Mouse (Mus musculus) small intestine, adult 2 months (tissue): ENCODE measurements around the gene Evi5. TPM values are rescaled to one million over a fixed set of nuclear protein-coding genes. Genes with fewer than 3 reads are reported as not detected.

Experiments
- H3K27ac ChIP-seq: fragments of 200-500 bp; 2 replicates; pipeline ENCODE4 v1.5.1; 2012; ENCODE audit warnings: low read depth, low read length, control low read depth, inconsistent platforms; ENCODE audit not compliant: insufficient read depth
- H3K27me3 ChIP-seq: fragments of 200-500 bp; 2 replicates; pipeline ENCODE4 v1.6.1; 2012; ENCODE audit warnings: mild to moderate bottlenecking, moderate library complexity, low read length, inconsistent platforms; ENCODE audit not compliant: control insufficient read depth, insufficient read depth
- H3K36me3 ChIP-seq: fragments of 200-500 bp; 2 replicates; pipeline ENCODE4 v1.6.1; 2012; ENCODE audit warnings: mild to moderate bottlenecking, low read length, control low read depth, inconsistent platforms; ENCODE audit not compliant: control insufficient read depth, insufficient read depth
- H3K4me1 ChIP-seq: fragments of 200-500 bp; 2 replicates; pipeline ENCODE4 v1.6.1; 2012; ENCODE audit warnings: low read length, inconsistent platforms, mixed read lengths; ENCODE audit not compliant: control insufficient read depth, insufficient read depth, insufficient read length
- H3K4me3 ChIP-seq: fragments of 200-500 bp; 2 replicates; pipeline ENCODE4 v1.5.1; 2012; ENCODE audit warnings: low read depth, mild to moderate bottlenecking, control low read depth, inconsistent platforms, low read length, moderate library complexity
- CTCF ChIP-seq: fragments of 200-500 bp; IDR thresholded peaks from 2 replicates; pipeline ENCODE4 v1.5.1; 2012; ENCODE audit warnings: low read depth, mild to moderate bottlenecking, control low read depth, inconsistent platforms, low read length, moderate library complexity, mixed read lengths; ENCODE audit not compliant: insufficient replicate concordance, insufficient read length; ENCODE audit errors: extremely low read depth
- POLR2A ChIP-seq: fragments of 200-500 bp; IDR thresholded peaks from 2 replicates; pipeline ENCODE4 v1.6.1; 2012; ENCODE audit warnings: low read depth, mild to moderate bottlenecking, control low read depth, inconsistent platforms, low read length, moderate library complexity
- WGBS: fragments of 180-500 bp; shearing (Covaris S2); methylation state at CpG from one replicate; pipeline ENCODE4 v1.1.7; 2018; 5-methylcytosine and 5-hydroxymethylcytosine counted together
- polyA plus RNA-seq: library from polyadenylated mRNA; depleted of rRNA; stranded (reverse); fragments of >200 nt; gene quantifications from 2 replicates; pipeline ENCODE4 v1.2.3, GENCODE M21; 2012; rRNA removed

Gene Evi5
- 4.6 and 8.1 TPM in 2 replicates for polyA plus RNA-seq

DNA sequence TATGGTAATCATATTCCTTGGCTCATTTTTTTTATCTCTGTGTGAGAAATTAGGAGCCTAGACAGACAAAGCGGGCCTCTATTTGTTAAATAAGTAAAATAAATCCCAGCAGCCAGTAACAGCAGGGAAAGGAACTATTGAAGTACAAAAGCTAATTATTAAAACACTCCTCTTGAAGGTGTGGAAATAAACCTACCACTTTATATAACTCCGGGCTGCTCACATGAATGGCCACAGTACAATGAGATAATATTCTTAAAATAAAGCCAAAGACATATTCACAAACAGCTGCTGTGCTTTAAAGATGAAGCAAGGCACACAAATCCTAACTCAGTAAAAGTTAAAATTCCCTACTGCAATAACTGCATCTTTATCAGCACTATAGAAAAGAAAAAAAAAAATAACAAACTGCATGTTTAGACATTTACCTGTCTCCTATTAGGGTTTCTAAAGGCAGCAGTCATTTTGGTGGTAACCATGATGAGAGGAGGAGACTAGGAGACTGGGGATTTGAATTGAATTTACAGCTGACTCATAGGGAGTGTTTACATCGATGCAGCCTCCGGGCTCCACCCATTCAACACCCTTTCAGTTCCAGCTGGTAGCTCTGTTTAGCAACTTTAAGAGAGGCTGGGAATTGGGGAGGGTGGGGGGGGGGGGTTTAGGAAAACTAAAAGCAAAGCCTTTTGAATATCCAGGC lies at the start of gene Evi5:
Gene Evi5 (minus strand): TSS at position 547 of the 700 bp plus-strand sequence.
- WGBS, result 27% methylated on average over 4 of the region's 4 CpGs
- Histone ChIP-seq H3K4me1 (no peaks in the 10 kb centered on the region), H3K36me3 (no peaks in the 10 kb centered on the region), H3K4me3 (no peak within 1 kb of the TSS), H3K27me3 (no peaks in the 10 kb centered on the region; the same call in 1 of the 2 replicates), H3K27ac (no peak within 1 kb of the TSS)
- TF ChIP-seq CTCF (no peak), POLR2A (no peak)

DNA sequence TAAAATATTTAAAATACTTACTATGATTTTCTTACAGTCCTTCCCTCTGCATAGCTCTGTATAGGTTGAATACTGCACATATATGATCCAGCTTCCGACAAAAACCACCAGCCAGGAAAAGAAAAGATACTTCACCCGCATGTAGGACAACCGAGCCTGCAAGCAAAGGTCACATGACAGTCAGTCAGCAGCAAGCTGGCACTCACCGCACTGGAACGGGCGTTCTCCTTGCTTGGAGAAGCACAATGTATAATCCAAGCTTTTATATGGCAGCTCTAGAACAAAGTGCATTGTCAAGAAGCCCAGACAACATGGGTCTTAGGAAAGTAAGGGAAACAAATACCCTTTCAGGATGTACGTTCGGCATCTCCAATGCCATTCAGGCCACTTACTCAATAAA lies 49.7 kb upstream of the Evi5 start:
- no peaks in the 10 kb centered on the region for H3K4me1 ChIP-seq
- H3K27ac ChIP-seq, result no peak overlapping the region
- TF ChIP-seq POLR2A (no peak), CTCF (no peak)
- WGBS, result 87% methylated on average over 8 of the region's 8 CpGs
- H3K4me3 ChIP-seq, result no peak overlapping the region
- H3K36me3 ChIP-seq, result no peaks in the 10 kb centered on the region
- no peaks in the 10 kb centered on the region for H3K27me3 ChIP-seq

GRCm38 (mm10) chr5:107922836-107923235 lies 47.9 kb upstream of the Evi5 start:
- 76% methylated on average over 1 of the region's 1 CpGs for WGBS
- H3K27ac ChIP-seq, result no peak overlapping the region
- no peaks in the 10 kb centered on the region for H3K36me3 ChIP-seq
- TF ChIP-seq CTCF (no peak), POLR2A (no peak)
- H3K4me3 ChIP-seq, result no peak overlapping the region
- H3K4me1 ChIP-seq, result no peaks in the 10 kb centered on the region
- H3K27me3 ChIP-seq, result no peaks in the 10 kb centered on the region

- 82% methylated on average over 2 of the region's 2 CpGs for WGBS
- Histone ChIP-seq H3K4me3 (no peak overlapping the region), H3K36me3 (no peaks in the 10 kb centered on the region), H3K27me3 (no peaks in the 10 kb centered on the region), H3K27ac (no peak overlapping the region), H3K4me1 (no peaks in the 10 kb centered on the region)
- TF ChIP-seq CTCF (no peak), POLR2A (no peak)
Observed at GRCm38 (mm10) chr5:107921400-107922252, 46.7 kb upstream of the Evi5 start.

- Histone ChIP-seq H3K4me3 (no peak overlapping the region), H3K4me1 (no peaks in the 10 kb centered on the region), H3K36me3 (no peaks in the 10 kb centered on the region), H3K27me3 (no peaks in the 10 kb centered on the region), H3K27ac (no peak overlapping the region)
- TF ChIP-seq POLR2A, result no peak
- no peak for TF ChIP-seq CTCF
- 72% methylated on average over 4 of the region's 4 CpGs for WGBS
Observed at GRCm38 (mm10) chr5:107915280-107915679, 40.4 kb upstream of the Evi5 start.

DNA sequence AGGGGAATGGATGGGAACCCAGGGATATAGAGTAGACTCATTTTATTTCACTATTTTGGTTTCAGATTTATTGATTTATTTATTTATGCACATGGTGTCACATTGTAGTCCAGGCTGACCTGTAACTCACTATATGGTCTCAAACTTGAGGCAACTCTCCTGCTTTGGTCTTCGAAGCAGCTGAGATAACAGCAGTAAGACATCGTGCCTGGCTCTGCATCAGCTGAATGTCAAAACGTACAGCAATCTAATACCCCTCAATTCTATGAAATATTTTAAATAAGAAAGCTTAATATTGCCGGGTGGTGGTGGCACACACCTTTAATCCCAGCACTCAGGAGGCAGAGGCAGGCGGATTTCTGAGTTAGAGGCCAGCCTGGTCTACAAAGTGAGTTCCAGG lies 36.1 kb upstream of the Evi5 start:
- Histone ChIP-seq H3K27ac (no peak overlapping the region), H3K4me3 (no peak overlapping the region), H3K36me3 (peaks cover 33% of the 10 kb centered on the region), H3K27me3 (no peaks in the 10 kb centered on the region), H3K4me1 (no peaks in the 10 kb centered on the region)
- WGBS, result 86% methylated on average over 5 of the region's 5 CpGs
- no peak for TF ChIP-seq POLR2A
- no peak for TF ChIP-seq CTCF

DNA sequence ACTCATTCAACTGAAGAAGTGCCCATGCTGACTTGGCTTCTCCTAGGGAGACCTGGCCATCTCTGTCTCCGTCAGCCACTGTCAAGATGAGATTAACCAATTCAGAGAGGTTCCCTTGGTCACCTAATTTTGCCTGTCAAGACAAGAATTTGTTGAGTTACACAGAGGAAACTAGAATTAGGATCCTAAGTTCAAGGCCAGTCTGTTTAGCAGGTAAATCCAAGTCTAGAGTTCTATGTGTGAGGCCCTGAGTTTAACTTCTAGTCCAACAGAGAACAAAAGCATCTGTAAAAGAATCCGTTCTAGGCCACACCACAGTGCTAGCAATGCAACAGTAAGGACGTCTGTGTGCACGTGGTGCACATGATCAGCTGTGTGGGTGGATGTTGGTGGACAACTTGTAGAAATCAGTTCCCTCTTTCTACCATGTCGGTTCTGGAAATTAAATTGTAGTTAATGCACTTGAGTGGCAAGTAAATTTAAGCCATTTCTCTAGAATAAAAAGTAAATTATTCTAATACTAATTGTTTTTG lies 35.2 kb upstream of the Evi5 start:
- H3K4me3 ChIP-seq, result no peak overlapping the region
- TF ChIP-seq CTCF (no peak), POLR2A (no peak)
- peaks cover 41% of the 10 kb centered on the region for H3K36me3 ChIP-seq
- no peaks in the 10 kb centered on the region for H3K4me1 ChIP-seq
- no peak overlapping the region for H3K27ac ChIP-seq
- H3K27me3 ChIP-seq, result no peaks in the 10 kb centered on the region
- 59% methylated on average over 5 of the region's 5 CpGs for WGBS
